Mouse (Mus musculus) liver, embryonic 11.5 days (tissue): Measurements from ENCODE around the gene Gm12789. TPM values are rescaled to one million over a fixed set of nuclear protein-coding genes. Genes with fewer than 3 reads are reported as not detected.
"Not testable (repeated sequence)": the region's sequence is repeated elsewhere in the genome, so short reads cannot be mapped to it uniquely, and the experiment has no call there.

ENCODE experiments used
- ATAC-seq: fragments of 200-750 bp; cut with Nextera tagmentation; replicated peaks from 2 replicates; pipeline ENCODE4 v1.8.0; 2017; ENCODE audit warnings: moderate number of reproducible peaks, mild to moderate bottlenecking, moderate TSS enrichment, moderate library complexity; ENCODE audit not compliant: low FRiP score
- DNase-seq: peaks from one replicate; pipeline ENCODE4 v3.0.0-alpha.2; 2017; ENCODE audit warnings: low spot score
- H3K27ac ChIP-seq: fragments of 300-500 bp; sonication (generic); 2 replicates; pipeline ENCODE4 v1.5.1; 2014; ENCODE audit warnings: mild to moderate bottlenecking, low read depth, low read length, control low read depth
- H3K27me3 ChIP-seq: fragments of 300-500 bp; sonication (generic); replicated peaks from 2 replicates; pipeline ENCODE4 v1.6.1; 2014; ENCODE audit warnings: low read length, mixed read lengths; ENCODE audit not compliant: control insufficient read depth, insufficient read depth
- H3K36me3 ChIP-seq: fragments of 300-500 bp; sonication (generic); 2 replicates; pipeline ENCODE4 v1.6.1; 2014; ENCODE audit warnings: mild to moderate bottlenecking, low read length, moderate library complexity, mixed read lengths; ENCODE audit not compliant: control insufficient read depth, insufficient read depth
- H3K4me1 ChIP-seq: fragments of 300-500 bp; sonication (generic); replicated peaks from 2 replicates; pipeline ENCODE4 v1.6.1; 2014; ENCODE audit warnings: low read length, mixed read lengths; ENCODE audit not compliant: control insufficient read depth, insufficient read depth
- H3K4me2 ChIP-seq: fragments of 300-500 bp; sonication (generic); 2 replicates; pipeline ENCODE4 v1.6.1; 2014; ENCODE audit warnings: mild to moderate bottlenecking, control low read depth, moderate library complexity
- H3K4me3 ChIP-seq: fragments of 300-500 bp; sonication (generic); 2 replicates; pipeline ENCODE4 v1.5.1; 2014; ENCODE audit warnings: low read depth, low read length, control low read depth
- H3K9ac ChIP-seq: fragments of 300-500 bp; sonication (generic); 2 replicates; pipeline ENCODE4 v1.6.1; 2014; ENCODE audit warnings: low read depth, low read length, control low read depth
- H3K9me3 ChIP-seq: fragments of 300-500 bp; sonication (generic); 2 replicates; pipeline ENCODE4 v1.6.1; 2016; ENCODE audit warnings: low read length, inconsistent platforms, mixed read lengths; ENCODE audit not compliant: control insufficient read depth
- WGBS: fragments of 180-500 bp; shearing (Covaris S2); extraction: QIAGEN DNeasy Blood & Tissue Kit; methylation state at CpG from one replicate; pipeline ENCODE4 v1.1.7; 2014; 5-methylcytosine and 5-hydroxymethylcytosine counted together
- polyA plus RNA-seq: library from polyadenylated mRNA; unstranded; fragments of >200 nt; fragmentation: Nextera tagmentation; extraction: Ambion mirVana; gene quantifications from 2 replicates; pipeline ENCODE4 v1.2.1, GENCODE M21; 2014

The Gm12789 gene
- not detected in 2 replicates for polyA plus RNA-seq

GRCm38 (mm10) chr4:101986326-101986725 is at the start of gene Gm12789:
Gene Gm12789, plus strand, starts transcription at chr4:101986626.
- not testable (repeated sequence) for DNase-seq, H3K9ac ChIP-seq, ATAC-seq, H3K4me3 ChIP-seq, H3K27me3 ChIP-seq, H3K36me3 ChIP-seq, H3K27ac ChIP-seq, H3K4me1 ChIP-seq, H3K9me3 ChIP-seq, H3K4me2 ChIP-seq
- 77% methylated on average over 2 of the region's 2 CpGs for WGBS

DNA sequence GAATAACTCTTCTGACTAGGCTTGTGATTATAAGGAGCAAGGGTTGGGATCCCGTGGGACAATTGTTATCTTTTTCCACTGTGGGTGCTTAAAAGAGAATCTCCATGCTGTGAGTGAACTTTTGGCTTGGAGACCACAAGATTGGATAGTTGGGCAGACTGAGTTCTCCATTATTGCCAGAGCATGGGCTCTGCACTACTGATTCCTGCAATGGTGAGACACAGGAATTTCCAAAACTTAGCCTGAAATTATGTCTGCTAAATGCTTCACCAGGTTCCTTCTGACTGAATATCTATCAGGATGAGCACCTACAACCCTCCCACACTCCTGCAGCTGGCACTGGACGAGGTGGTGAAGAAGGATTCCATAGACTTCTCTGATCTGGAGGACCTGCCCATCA is 46.3 kb upstream of the Gm12789 start, which contains the start of gene Gm12794:
Gene Gm12794 (plus strand): TSS at position 301 of the 400 bp plus-strand sequence.
- not testable (repeated sequence) for H3K4me1 ChIP-seq, DNase-seq, H3K4me3 ChIP-seq, H3K9me3 ChIP-seq, H3K9ac ChIP-seq, H3K27me3 ChIP-seq, H3K27ac ChIP-seq, H3K36me3 ChIP-seq, ATAC-seq, H3K4me2 ChIP-seq
- 55% methylated on average over 2 of the region's 2 CpGs for WGBS

- WGBS, result 89% methylated on average over 1 of the region's 5 CpGs
- not testable (repeated sequence) for H3K36me3 ChIP-seq, H3K4me2 ChIP-seq, H3K27ac ChIP-seq, H3K9ac ChIP-seq, H3K27me3 ChIP-seq, H3K9me3 ChIP-seq, H3K4me1 ChIP-seq, H3K4me3 ChIP-seq, DNase-seq, ATAC-seq
Measured at GRCm38 (mm10) chr4:101980949-101981348, 5.5 kb upstream of the Gm12789 start, which contains the start of gene Gm12790. Gene Gm12790, minus strand, starts transcription at chr4:101981049.

- no peaks in the 10 kb centered on the region for H3K27me3 ChIP-seq
- no peaks in the 10 kb centered on the region for H3K9me3 ChIP-seq
- no peak overlapping the region for H3K9ac ChIP-seq
- ATAC-seq (no peak), DNase-seq (no peak)
- H3K27ac ChIP-seq, result no peak overlapping the region
- no peak overlapping the region for H3K4me2 ChIP-seq
- 77% methylated on average over 5 of the region's 5 CpGs for WGBS
- no peaks in the 10 kb centered on the region for H3K36me3 ChIP-seq
- no peak overlapping the region for H3K4me3 ChIP-seq
- H3K4me1 ChIP-seq, result no peaks in the 10 kb centered on the region
Measured at GRCm38 (mm10) chr4:101985678-101986077, 748 bp upstream of the Gm12789 start.

GRCm38 (mm10) chr4:101997426-101997825 is 11.0 kb downstream of the Gm12789 start:
- ATAC-seq, result no peak
- 83% methylated on average over 5 of the region's 5 CpGs for WGBS
- H3K4me3 ChIP-seq, result no peak overlapping the region

GRCm38 (mm10) chr4:101998267-101998922 is 12.0 kb downstream of the Gm12789 start:
- 40% methylated on average over 15 of the region's 15 CpGs for WGBS
- Histone ChIP-seq H3K27me3 (no peaks in the 10 kb centered on the region), H3K4me3 (no peak overlapping the region), H3K4me1 (no peaks in the 10 kb centered on the region), H3K27ac (no peak overlapping the region), H3K36me3 (no peaks in the 10 kb centered on the region), H3K4me2 (no peak overlapping the region), H3K9ac (no peak overlapping the region), H3K9me3 (no peaks in the 10 kb centered on the region)
- ATAC-seq, result peak; percentile 47; the same call in 1 of the 2 replicates
- DNase-seq, result peak; percentile 40

More at GRCm38 (mm10) chr4:101997426-101997825, 11.0 kb downstream of the Gm12789 start:
- no peak for DNase-seq
- H3K9ac ChIP-seq, result no peak overlapping the region
- no peaks in the 10 kb centered on the region for H3K36me3 ChIP-seq
- H3K9me3 ChIP-seq, result no peaks in the 10 kb centered on the region
- H3K27me3 ChIP-seq, result no peaks in the 10 kb centered on the region
- H3K4me1 ChIP-seq, result no peaks in the 10 kb centered on the region
- H3K27ac ChIP-seq, result no peak overlapping the region
- no peak overlapping the region for H3K4me2 ChIP-seq

GRCm38 (mm10) chr4:102026619-102027018 is 40.2 kb downstream of the Gm12789 start:
- Histone ChIP-seq H3K27ac (no peak overlapping the region), H3K9ac (no peak overlapping the region), H3K4me2 (no peak overlapping the region), H3K27me3 (no peaks in the 10 kb centered on the region), H3K4me1 (no peaks in the 10 kb centered on the region), H3K9me3 (no peaks in the 10 kb centered on the region), H3K4me3 (no peak overlapping the region), H3K36me3 (no peaks in the 10 kb centered on the region)
- DNase-seq (no peak), ATAC-seq (no peak)
- 73% methylated on average over 6 of the region's 6 CpGs for WGBS
